Mouse (Mus musculus): Measurements from ENCODE around the gene Tnr.
A peak's percentile ranks its signal among the peaks of the same experiment; 100 is the strongest.

Gene Tnr

DNA sequence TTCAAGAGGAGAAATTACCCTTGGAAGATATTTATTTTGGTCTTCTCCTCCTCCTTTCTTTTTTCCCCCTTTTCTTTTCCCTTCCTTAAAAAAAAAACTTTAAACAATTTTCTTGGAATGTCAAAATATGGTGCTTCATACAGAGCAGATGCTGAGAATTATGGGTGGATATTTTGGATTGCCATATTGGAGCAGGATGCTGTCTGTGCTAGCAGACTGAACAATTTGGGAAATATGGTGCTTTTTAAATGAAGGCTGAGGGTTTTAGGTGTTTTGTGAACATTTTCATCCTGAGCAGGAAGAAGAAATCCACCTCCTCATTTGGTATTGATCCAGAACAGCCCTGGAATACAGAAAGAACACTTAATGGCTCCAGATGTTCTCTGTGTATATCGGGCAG, 41.6 kb downstream of the Tnr start:
- no peak for DNase-seq (ENCODE audit: low read depth, low spot score)

- DNase-seq (ENCODE audit: low read depth, low spot score), result no peak
These were observed 42.5 kb downstream of the Tnr start for GRCm38 (mm10) chr1:159566046-159566445.

DNA sequence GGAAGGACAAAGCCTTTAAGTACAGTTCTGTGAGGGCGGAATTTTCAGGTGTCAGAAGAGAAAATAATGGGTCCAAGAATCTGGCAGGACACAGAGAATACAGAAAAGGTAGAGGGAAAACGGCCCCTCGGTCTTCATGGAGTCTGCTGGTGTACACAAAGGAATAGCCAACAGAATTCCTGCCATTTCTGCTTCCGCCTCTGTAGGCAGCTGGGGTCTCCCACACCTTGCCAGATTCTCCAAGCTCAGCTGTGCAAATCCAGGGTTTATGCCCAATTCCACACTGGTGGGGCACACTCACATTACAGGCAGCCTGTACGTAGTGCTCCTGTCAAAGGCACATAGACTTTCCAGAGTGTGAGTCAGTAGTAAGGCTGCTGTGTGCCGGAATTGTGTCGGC, 43.6 kb downstream of the Tnr start:
- DNase-seq (ENCODE audit: low read depth, low spot score), result no peak

DNA sequence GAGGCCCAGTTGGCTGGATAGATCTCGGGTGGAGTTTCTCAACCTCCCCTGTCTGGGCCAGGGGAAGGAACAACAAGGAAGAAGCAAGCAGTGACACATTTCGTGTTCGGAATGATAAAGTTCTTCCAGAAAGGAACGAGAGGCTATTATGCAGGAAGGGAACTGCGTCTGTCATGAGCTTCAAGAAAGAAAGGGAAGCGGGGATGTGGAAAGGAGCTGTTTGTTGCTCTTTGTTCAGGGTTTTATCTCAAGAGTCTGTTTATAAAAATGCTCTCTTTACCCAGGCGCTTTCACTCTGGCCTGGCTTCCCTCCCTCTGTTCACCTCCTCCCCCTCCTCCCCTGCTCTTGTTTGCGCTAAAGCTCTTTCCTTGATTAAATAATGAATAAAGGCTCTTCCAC, 46.7 kb downstream of the Tnr start:
- no peak for DNase-seq (ENCODE audit: low read depth, low spot score)

GRCm38 (mm10) chr1:159570831-159571230, 47.3 kb downstream of the Tnr start:
- DNase-seq (ENCODE audit: low read depth, low spot score), result no peak

- no peak for DNase-seq (ENCODE audit: low read depth, low spot score)
These were observed 48.4 kb downstream of the Tnr start for GRCm38 (mm10) chr1:159571951-159572350.

DNA sequence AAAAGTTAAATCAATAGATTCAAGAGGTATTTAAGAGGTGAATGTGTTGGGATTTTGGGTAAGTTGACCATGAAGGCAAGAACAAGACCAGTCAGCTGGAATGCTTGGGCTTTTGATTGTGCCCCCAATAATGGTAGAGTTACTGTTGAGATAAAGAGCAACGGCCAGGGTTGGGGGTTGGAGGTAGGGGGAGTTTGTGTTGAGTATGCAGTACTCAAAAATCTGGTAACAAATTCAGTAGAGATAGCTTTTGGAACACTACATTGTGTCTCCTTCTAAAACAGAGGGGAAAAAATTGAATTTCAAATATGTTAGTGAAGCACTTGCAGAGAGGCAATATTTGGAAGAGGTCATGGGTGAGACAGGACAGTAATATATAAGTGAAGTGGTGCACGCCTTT, 49.5 kb downstream of the Tnr start:
- DNase-seq (ENCODE audit: low read depth, low spot score), result no peak

DNA sequence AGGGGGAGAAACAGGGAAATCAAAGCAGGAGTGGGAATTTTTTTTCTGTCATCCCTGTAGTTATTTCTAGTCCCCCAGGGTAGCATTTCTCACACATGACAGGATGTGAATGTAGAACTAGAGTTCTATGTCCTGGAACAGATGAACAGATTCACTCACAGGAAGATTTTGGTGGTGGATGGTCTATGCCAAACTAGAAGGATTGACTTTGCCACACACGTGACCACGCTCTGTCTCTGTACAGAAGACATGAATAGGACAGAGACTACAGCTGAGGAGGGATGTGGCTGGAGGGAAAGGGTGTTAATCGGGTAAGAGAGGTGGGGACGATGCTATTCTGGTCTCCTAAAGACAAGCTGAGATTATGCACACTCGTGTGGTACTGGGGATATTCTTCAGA, 51.1 kb downstream of the Tnr start:
- no peak for DNase-seq (ENCODE audit: low read depth, low spot score)

DNA sequence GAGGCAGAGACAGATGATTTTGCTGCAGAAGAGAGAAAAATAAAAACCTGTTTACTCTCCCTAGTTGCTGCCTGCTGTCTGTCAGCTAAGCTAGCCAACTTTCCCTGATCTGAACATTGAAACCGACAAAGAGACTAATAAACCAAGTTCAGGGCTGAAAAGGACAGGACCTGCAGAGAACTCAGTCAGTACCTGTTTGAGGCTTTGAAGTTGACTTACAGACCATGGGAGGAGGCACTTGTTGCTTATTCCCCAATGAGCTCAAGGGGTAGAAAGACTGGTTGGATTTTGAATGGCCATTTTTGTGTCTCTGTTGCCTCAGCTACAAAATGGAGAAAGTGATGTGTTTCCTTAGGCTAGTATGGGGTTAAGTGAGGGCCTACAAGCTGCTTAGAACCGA, 52.7 kb downstream of the Tnr start:
- no peak for DNase-seq (ENCODE audit: low read depth, low spot score)

- DNase-seq (ENCODE audit: low read depth, low spot score), result no peak
These were observed 54.8 kb downstream of the Tnr start for GRCm38 (mm10) chr1:159578391-159578790.

DNA sequence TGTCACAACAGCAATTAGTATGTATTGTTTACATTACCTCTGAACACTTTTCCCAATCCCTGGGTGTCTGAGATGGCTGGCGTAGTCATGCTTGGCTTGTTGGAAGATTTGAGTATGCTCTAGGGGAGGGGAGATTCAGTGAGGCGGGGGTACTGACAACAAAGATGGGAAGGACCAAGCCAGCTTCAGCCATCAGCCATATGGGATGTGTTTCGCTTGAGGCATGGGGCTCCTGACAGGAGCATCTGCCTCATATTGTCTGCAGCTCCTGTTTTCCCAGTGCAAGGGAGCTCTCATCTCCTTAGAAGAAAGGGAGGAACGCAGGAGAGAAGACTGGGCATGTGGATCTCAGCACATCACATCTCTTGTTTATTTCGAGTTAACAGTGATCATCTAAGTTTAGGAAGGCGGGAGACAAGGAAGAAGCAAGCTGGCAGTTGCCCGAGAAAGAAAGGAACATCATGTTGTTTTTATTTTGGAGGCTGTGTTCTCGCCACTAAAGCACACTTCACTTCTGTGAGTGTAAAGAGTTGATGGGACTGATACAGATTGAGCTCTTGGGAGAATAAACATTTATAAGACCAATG, 56.9 kb downstream of the Tnr start:
- no peak for DNase-seq (ENCODE audit: low read depth, low spot score)

GRCm38 (mm10) chr1:159583877-159584276, 60.3 kb downstream of the Tnr start:
- no peak for DNase-seq (ENCODE audit: low read depth, low spot score)

DNA sequence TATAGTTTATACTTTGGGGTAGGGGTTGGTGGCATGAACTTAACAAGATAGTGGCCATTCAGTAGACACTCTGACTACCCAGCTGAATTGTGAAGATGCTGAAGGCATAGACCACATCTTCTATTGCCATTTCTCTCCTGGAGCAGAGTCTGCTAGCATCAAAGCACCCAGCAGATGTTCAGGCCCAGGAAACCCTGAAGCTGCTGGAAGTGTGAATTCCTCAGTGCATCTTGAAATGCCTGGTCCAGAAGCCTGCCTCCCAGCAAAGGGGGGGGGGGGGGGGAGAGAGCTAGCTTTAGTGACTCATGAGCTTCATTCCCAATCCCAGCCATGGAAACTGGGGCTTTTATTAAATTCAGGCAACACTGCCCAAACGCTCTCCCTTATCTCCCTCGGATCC, 65.2 kb downstream of the Tnr start:
- no peak for DNase-seq (ENCODE audit: low read depth, low spot score)

DNA sequence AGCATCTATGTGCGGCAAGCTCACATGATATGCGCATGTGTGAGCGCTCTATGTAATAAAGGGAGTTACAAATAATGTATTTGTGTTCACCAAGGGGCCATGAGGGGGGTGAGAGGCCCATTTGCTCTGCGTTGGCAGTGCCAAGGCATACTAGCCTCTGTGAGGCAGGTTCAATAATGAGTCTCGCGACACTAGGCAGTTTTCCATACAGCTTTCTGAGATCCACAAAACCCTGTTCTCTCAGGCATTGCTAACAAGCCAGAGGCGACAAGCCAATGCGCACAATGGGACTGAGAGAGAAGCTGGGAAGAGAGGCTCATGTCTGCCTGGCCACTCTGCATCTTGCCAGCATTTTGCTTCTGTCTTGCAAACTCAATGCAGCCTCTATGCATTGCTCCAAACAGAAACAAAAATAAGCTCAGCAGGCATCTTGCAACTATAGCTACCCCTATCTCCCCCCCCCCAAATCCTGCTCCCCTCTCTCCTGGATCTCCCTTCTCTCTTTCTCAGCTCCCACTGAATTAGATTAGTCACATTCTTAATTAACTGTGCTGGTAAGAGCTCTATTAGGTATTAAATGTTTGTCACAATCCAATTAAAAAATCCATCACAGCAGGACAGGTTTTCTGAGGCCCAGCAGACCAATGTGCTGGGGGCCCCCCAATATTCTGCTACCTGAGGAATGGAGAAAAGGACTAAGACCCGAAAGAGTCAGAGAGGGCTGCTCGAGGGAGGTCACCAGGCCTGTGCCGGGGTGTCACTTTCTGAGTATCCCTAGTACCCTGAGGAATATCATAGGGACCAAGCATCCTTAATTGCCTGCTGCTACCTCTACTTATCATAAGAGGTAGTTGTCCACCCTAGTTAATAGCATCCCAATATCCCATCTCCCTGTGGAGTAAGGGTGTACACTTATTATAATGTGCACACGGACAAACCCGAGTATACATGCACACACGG, 70.8 kb downstream of the Tnr start:
- no peak for DNase-seq (ENCODE audit: low read depth, low spot score)

DNA sequence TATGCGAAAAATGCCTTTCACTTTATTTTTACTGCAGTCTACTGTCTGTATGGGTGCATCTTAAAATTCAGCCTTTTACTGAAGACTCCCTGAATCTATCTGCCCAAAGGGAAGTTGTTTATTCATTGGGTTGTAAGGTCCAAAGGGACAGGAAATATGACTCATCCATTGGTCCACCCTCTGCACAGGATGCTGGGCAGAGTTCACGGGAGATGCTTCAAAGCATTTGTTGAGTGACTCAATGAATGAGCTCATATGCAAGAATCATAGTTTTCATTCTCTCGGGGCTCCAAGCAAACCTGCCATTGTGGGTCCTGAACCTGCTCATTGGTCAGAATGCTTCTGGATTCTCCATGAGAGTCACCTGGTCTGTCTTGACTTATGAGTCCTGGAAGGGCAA, 72.2 kb downstream of the Tnr start:
- peak; percentile 90 for DNase-seq (ENCODE audit: low read depth, low spot score)

DNA sequence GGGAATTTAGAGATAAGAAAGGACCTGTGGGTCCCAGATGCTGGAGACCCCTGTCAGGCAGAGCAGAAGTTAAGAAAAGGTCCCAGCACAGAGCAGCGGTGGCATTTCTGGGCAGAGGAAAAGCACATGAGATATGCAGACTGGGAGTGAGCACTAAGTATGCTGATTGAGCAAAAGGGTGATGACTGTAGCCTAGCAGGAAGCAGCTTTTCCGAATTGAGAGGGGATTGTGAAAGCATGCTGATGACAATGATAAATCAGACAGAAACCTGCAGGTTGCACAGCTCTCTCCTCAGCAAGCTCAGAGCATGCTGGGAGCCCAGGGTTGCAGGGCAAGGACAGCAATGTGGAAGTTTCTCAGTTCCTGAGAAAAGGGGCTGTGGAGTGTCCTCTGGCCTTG, 73.1 kb downstream of the Tnr start:
- DNase-seq (ENCODE audit: low read depth, low spot score), result peak; percentile 75

GRCm38 (mm10) chr1:159613561-159613960, 90.0 kb downstream of the Tnr start:
- DNase-seq (ENCODE audit: low read depth, low spot score), result no peak

- DNase-seq (ENCODE audit: low read depth, low spot score), result no peak
These were observed 90.6 kb downstream of the Tnr start for GRCm38 (mm10) chr1:159614062-159614601.

- no peak for DNase-seq (ENCODE audit: low read depth, low spot score)
These were observed 91.3 kb downstream of the Tnr start for GRCm38 (mm10) chr1:159614644-159615431.

DNA sequence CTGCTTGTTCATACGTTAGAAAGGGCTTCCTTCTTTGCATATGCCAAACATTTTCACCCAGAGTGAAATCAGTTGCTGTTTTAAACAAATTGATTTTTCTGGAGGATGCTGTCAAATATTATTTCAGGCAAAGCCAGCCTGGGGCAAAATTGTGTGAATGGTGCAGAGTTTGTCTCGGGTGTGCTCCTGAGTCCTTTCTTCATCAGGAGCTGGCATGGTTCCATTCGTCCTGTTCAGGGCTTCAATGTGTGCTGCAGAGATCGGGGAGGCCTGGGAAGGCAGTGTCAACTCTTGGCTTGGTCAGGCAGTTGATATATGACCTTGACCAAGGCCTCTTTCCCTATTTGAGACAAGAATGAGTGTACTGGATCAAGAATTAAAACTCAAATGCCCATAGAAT, 92.1 kb downstream of the Tnr start:
- DNase-seq (ENCODE audit: low read depth, low spot score), result no peak

- DNase-seq (ENCODE audit: low read depth, low spot score), result no peak
These were observed 95.6 kb downstream of the Tnr start for GRCm38 (mm10) chr1:159619205-159619604.

GRCm38 (mm10) chr1:159621321-159621720, 97.8 kb downstream of the Tnr start:
- peak; percentile 79 for DNase-seq (ENCODE audit: low read depth, low spot score)

Measured in 3T3-L1 (cell line).